Mouse (Mus musculus): Measurements from ENCODE around the gene Lhfpl3.

GRCm38 (mm10) chr5:23248303-23248702 is 502.4 kb downstream of the Lhfpl3 start:
- TF ChIP-seq CTCF (IDR thresholded peaks at IDR 0.05; ENCODE audit: low read depth) (no peak), EP300 (IDR thresholded peaks at IDR 0.05; ENCODE audit: low read depth) (no peak)
